Mouse (Mus musculus) kidney, adult 9 months (tissue): ENCODE results near the gene Tpm3.

Experiments used
- DNase-seq: peaks from one replicate; pipeline ENCODE4 v3.0.0; 2022

Tpm3 gene

DNA sequence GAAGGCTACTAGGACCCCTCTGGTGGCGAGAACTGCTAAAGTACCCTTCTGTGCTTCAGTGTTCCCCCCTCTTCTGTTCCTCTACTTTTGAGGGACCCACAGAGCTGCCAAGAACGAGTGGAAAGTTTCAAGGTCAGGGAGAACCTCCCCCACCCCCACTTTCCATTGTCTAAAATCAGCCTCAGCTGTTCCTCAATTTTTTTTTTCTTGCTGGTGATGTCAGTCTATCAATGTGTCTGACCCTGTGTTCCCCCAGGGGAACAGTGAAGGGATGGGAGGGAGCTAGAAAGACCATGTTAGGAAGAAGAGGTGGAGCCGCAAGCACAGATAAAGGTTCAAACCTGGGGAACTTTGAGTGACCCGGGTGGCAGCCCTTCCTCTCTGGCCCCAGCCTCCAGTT lies at the start of gene Tpm3:
TSS of gene Tpm3 (plus strand) at position 356 of the 400 bp plus-strand sequence.
- DNase-seq, result no peak

- DNase-seq, result no peak
Observed at GRCm38 (mm10) chr3:90034653-90035052, 37.8 kb upstream of the Tpm3 start.

GRCm38 (mm10) chr3:90036263-90036662 lies 36.2 kb upstream of the Tpm3 start:
- no peak for DNase-seq

DNA sequence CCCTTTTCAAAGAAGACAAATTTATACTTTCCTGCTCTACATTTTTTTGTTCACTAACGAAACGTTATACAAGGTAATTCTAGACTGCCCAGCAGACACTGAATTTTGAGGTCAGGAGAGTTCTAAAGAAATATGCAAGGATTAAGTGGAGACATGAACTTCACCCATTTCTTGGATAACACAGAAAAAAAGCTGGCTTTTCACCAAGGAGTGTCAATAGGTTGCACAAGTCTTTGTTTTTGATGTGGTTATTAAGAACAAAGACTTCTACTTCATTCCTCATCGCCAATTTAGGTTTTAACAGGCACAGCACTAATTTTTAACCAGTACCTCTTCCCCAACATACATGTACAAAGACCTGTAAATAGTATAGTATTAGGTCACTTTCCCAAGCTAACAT lies 22.8 kb upstream of the Tpm3 start:
- DNase-seq, result no peak

DNA sequence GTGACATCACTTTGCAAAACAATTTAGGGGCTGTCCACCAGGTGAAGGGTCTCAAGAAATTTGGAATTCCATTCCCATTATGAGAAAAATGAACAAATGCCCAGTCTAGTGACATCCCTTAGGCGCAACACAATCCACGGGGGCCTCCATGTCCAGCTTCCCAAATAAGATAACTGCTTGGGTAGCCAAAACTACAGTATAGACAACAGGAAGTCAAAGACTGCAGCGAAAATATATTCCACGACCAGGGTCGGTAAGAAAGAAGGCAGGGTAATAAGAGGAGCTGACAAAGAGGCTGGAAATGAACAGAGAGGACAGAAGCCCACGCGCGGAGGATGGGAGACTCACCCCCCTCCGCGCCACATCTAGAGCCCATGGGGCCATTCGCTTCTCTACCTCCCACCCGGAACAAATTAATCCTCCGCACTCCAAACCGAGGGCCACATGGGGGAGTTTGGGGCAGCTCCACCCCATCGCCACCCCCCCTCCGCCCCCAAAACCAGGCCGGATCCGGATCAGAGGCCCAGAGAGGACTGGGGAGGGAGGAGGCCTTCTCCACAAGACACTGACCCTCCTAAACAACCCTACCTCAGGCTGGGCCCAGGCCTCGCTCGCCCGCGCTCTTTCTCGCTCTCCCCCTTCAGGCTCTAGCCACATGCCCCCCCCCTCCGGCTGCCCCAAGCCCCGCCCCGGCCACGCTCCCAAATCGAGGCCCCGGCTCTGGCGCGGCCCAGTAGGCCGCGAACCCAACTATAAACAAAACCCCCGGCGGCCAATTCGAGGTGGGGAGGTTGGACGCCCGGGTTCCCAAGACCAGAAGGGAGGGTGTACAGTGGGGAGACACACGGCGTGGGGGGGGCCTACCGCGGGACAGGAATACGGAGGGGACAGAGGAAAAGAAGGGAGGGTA lies 20.8 kb upstream of the Tpm3 start, which contains the start of gene 4933434E20Rik:
TSS of gene 4933434E20Rik (plus strand) at position 196 of the 910 bp plus-strand sequence.
- peak; percentile 40 for DNase-seq

DNA sequence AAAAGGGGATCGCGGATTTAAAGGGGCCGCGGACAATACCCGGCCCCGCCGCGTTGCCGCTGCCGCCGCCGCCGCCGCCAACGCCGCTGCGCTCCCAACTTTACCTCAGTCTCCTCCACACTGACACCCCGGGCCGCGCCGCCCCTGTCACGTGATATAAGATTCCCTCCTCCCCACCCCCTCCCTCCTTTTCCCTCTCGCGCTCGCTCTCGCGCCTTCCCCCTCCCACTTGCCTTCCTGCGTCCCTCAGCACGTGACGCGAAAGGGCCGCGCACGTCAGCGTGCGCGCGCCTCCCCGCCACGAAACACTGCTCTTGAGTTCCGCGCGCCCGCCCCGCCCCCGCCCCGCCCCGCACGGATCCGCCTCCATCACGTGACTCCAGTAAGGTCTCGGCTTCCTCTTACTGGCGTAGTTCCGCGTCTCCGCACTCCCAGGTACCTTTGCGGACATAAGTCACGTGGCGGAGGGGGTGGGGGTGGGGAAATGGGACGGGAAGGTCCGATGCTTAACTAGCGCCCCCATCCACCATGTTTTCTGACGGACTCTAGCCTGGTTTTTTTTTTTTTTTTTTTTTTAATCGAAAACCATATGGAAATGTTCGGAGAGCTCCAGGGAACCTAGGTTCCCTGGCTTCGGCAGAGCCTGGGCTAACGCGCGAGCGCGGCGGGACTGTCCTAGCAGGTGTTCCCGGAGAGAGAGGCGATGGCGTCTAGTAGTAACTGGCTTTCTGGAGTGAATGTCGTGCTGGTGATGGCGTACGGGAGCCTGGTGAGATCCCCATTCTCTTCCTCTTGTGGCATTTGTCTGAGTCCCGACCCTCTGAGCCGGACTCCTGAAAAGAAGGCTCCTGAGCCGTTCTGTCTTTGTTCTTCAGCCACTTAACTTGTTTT lies 19.9 kb upstream of the Tpm3 start, which contains the start of gene Ubap2l:
TSS of gene Ubap2l (minus strand) at position 278 of the 891 bp plus-strand sequence.
- DNase-seq, result peak; percentile 96

DNA sequence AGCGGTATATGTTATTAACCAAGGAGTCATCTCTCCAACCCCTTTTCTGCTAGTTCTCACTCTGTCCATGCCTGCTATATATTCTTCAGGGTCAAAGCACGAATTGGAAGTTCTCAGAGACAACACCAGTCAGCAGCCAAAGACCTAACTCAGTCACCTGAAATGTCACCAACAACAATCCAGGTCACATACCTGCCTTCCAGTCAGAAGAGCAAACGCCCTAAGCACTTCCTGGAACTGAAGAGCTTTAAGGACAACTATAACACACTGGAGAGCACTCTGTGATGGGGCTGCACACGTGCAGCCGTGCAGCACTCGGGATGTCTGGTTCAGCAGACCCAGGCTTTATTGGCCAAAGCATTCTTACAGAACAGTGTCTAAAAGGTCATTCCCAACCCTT lies 10.9 kb upstream of the Tpm3 start:
- no peak for DNase-seq

DNA sequence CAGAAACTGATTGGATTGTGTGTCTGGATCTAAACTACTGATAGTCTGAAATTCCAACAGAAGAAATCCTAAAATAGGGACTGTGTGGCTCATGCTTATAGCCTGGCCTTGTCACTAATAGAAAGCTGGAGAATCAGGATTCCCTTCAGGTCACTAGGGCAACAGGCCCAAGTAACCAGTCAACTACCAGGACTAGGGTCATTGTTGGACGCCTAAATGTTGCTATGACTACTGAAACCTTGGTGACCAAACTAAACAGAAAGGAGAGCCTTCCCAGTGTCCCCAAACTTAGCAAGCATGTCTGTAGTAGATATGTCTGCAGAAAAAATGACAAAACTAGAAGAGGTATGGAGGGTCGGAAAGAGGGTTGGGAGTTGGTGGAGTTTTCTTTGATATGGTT lies 9.9 kb upstream of the Tpm3 start:
- no peak for DNase-seq

DNA sequence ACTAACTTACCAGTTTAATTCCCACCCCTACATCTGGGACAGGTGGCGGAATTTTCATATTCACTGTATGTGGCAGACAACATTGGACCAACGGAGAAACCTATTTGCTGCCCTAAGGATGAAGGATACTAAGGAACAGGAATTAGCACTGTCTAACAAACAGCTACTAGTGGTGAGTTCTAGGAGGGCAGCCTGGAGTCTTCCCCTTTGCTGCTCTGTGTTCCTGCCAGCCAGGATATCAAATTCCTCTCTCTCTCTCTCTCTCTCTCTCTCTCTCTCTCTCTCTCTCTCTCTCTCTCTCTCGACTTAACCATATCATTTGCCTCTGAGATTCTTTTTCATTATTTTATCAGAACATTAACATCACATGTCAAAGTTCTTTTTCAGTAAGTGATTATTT lies 8.1 kb upstream of the Tpm3 start:
- DNase-seq, result no peak

- DNase-seq, result peak; percentile 67
Observed at GRCm38 (mm10) chr3:90065553-90065952, 6.9 kb upstream of the Tpm3 start.

GRCm38 (mm10) chr3:90067851-90068250 lies 4.6 kb upstream of the Tpm3 start:
- DNase-seq, result no peak

DNA sequence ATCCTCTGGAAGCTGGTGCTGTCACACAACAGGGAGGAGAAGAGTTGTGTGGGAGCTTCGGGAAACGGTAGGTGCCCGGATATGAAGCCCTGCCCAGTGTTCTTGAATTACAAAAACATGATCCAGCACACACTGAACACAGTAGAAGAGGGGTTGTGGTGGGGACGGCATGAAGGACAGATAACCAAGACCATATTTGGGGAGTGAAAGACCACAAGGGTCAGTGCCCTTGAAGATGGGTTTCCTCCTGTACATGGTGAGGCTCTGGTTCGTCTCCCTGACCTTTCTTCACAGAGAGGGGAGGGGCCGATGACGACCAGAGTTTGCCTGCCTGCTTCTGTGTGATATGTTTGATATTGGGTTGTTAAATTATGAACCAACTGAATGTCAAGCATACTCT lies 2.8 kb upstream of the Tpm3 start:
- no peak for DNase-seq

DNA sequence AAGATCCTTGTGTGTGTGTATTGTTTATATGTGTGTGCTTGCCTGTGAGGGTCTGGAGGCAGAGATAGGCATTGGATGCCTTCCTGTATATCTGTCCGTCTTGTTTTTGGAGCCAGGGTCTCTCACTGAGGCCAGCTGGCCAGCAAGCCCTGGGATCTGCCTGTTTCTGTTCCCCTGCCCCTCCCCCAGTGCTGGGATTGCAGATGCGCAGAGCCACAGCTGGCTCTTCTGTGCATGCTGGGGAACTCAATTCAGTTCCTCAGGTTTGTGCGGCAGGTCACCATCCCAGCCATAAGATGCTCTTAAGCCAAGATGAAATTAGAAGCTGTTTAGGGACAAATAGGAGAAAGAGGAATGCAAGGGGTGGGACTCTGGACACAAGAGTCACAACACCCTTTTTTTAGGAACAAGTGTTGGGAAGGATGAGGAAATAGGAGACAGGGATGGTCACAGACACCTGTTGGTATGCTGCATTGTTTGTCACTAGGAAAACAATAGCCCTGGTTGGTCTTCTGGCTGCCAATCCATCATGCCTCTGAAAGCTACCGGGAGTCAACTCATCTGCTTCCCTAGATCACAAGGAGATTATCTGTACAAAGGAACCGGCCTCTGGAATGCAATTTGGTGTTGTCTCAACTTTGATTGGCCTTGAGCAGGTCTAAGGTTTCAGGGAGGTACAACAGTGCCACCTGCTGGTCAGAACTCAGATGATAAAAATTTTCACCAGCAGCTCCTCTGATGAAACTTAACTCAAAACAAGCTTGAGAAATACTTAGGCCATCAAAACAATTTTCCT lies 4.7 kb downstream of the Tpm3 start:
- DNase-seq, result peak; percentile 89

DNA sequence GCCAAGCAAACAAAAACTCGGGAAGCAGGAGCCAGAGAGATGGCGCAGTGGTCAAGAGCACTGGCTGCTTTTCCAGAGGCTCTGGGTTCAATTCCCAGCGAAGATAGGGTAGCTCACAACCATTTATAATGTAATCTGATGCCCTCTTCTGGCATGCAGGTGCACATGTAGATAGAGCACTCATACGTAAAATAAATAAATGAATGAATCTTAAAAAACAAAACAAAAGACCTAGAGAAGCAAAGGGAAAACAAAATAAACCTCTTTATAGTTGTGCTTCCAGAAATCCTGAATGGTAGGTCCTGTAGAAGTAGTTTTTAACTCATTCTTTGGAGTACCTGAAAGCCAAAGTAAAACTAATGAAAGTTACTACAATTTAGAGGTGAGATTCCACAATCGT lies 5.8 kb downstream of the Tpm3 start:
- DNase-seq, result no peak

DNA sequence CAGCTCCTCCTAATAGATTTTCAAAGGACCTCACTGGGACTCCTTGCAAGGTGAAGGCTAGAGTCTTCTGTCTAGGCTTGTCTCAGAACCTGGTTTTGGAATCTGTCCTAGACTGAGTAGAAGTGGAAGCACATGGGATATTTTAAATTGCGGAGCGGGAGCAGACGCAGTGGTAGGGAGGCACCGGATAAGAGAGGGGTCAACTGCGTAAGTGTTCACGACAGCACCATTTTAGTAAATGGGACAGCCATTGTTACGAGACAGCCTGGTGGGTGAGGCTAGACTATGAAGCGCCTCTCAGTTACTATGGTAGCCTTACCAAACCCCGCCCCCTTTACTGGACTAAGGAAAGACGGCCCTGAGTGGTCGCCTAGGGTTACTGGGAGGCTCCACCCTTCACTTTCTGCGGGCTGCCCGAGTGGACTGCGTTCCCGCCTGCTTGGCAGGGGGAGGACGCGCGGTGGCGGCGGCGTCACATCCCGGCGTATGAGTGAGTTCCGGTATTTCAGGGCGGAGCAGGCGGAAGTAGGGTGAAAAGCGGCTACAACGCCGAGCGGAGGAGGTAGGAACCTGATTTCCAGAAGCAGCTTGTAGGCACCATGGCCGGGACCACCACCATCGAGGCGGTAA lies 6.8 kb downstream of the Tpm3 start:
- peak; percentile 98 for DNase-seq

DNA sequence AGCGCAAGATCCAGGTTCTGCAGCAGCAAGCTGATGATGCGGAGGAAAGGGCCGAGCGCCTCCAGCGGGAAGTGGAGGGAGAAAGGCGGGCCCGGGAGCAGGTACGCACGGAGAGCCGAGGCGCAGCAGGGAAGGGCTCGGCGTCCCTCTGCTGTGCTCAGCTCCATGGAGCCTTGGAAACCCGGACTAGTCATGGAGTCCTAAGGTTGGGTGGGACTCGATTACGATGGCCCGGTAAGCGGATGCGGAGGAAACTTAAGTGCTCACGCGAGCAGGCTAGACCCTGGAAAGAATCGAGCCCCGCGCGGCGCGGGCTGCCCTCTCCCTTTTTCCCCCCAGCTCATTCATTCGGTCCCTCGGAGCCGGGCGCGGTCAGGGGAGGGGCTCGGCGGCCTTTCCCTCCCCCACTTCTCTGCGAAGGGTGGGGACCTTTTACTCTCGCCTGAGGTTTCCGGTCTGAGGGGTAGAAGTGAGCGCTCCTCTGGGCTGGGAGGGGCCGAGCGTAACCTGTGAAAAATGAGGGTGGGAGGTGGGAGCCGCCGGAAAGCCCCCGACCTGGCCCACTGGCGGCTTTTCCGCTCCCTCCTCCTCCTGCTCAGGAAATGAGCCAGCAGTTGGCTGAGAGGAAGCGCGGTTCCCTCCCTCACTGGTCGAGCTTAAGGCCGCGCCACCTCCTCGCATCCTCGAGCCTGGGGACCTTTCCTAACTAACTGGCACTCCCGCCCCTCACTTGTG lies 7.5 kb downstream of the Tpm3 start:
- peak; percentile 71 for DNase-seq

GRCm38 (mm10) chr3:90080498-90080863 lies 8.0 kb downstream of the Tpm3 start:
- no peak for DNase-seq

- DNase-seq, result peak; percentile 81
Observed at GRCm38 (mm10) chr3:90081365-90082240, 9.2 kb downstream of the Tpm3 start.

DNA sequence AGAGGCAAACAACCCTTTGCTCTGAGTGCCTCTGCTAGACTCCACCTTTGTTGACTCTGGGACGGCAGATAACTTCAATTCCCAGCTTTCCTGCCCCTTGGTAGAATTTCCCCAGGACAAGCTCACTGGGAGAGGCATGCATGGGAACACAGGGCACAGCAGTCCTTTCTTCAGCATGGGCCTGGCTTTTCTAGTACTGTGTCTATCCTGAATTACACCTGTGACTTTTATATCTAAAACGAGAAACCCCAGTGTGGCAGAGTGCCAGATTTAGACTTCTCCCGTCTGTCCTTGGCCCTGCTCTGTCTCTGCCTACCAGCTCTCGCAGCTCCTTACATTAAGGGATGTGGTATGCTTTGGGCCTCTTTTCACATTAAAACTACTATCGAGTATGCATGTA lies 10.6 kb downstream of the Tpm3 start:
- DNase-seq, result peak; percentile 34

DNA sequence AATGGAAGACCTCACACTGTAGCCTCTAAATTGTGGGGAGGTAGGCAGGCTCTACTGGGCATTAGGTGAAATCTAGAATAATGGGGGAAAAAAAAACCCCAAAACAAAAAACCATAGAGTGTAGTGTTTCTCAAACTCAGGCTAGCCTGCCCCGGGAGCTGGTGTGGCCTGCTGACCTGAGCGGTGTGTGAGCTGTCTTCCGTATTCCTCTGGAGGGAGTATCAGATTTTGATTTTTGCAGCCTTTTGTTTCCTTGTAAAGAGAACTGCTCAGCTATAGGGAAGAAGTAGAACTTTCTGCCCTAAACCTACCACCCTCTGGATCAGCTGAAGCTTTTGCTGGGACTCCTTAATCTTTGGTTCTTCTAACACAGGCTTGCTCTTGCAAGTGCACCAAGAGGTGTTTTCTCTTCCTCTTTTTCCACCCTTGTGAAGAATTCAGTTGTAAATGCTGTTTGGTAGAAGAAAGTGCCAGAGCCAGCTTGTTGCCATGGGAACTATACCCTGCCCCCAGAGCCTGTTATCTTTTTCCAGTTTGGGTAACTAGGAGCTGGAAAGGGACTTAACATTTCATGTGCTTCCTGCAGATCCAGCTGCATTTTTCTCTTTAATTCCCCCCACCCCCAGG lies 11.4 kb downstream of the Tpm3 start:
- DNase-seq, result no peak
